Mouse (Mus musculus) thymus, adult 2 months (tissue): ENCODE data around the gene Fblim1. TPM values are rescaled to one million over a fixed set of nuclear protein-coding genes. Genes with fewer than 3 reads are reported as not detected.

Experiments
- DNase-seq: peaks from one replicate; pipeline ENCODE4 v3.0.0; 2021
- H3K27ac ChIP-seq: fragments of 200-500 bp; 2 replicates; pipeline ENCODE4 v1.5.1; 2012; ENCODE audit warnings: low read length, control low read depth; ENCODE audit not compliant: control insufficient read depth, insufficient read depth
- H3K27me3 ChIP-seq: fragments of 200-500 bp; 2 replicates; pipeline ENCODE4 v1.6.1; 2012; ENCODE audit warnings: mild to moderate bottlenecking, low read length, moderate library complexity, mixed read lengths; ENCODE audit not compliant: control insufficient read depth, insufficient read depth
- H3K36me3 ChIP-seq: fragments of 200-500 bp; 2 replicates; pipeline ENCODE4 v1.6.1; 2012; ENCODE audit warnings: mild to moderate bottlenecking, low read length, moderate library complexity; ENCODE audit not compliant: control insufficient read depth, insufficient read depth
- H3K4me1 ChIP-seq: fragments of 200-500 bp; replicated peaks from 2 replicates; pipeline ENCODE4 v1.6.1; 2012; ENCODE audit warnings: low read length; ENCODE audit not compliant: control insufficient read depth, insufficient read depth
- H3K4me3 ChIP-seq: fragments of 200-500 bp; 2 replicates; pipeline ENCODE4 v1.5.1; 2012; ENCODE audit warnings: mild to moderate bottlenecking, low read length, control low read depth, moderate library complexity; ENCODE audit not compliant: control insufficient read depth, insufficient read depth
- CTCF ChIP-seq: fragments of 200-500 bp; IDR thresholded peaks from 2 replicates; pipeline ENCODE4 v1.5.1; 2012; ENCODE audit warnings: mild to moderate bottlenecking, control low read depth, low read length, moderate library complexity, borderline replicate concordance; ENCODE audit not compliant: control insufficient read depth, poor library complexity, insufficient read depth; ENCODE audit errors: extremely low read depth
- POLR2A ChIP-seq: fragments of 200-500 bp; IDR thresholded peaks from 2 replicates; pipeline ENCODE4 v1.6.1; 2012; ENCODE audit warnings: mild to moderate bottlenecking, low read length, control low read depth, moderate library complexity; ENCODE audit not compliant: control insufficient read depth, poor library complexity, insufficient read depth; ENCODE audit errors: extremely low read depth
- WGBS: fragments of 180-500 bp; shearing (Covaris S2); methylation state at CpG from one replicate; pipeline ENCODE4 v1.1.7; 2018; 5-methylcytosine and 5-hydroxymethylcytosine counted together
- polyA plus RNA-seq: library from polyadenylated mRNA; depleted of rRNA; stranded (reverse); fragments of >200 nt; gene quantifications from 2 replicates; pipeline ENCODE4 v1.2.3, GENCODE M21; 2012

Gene Fblim1
- polyA plus RNA-seq, 1 experiment = 16.2 TPM

DNA sequence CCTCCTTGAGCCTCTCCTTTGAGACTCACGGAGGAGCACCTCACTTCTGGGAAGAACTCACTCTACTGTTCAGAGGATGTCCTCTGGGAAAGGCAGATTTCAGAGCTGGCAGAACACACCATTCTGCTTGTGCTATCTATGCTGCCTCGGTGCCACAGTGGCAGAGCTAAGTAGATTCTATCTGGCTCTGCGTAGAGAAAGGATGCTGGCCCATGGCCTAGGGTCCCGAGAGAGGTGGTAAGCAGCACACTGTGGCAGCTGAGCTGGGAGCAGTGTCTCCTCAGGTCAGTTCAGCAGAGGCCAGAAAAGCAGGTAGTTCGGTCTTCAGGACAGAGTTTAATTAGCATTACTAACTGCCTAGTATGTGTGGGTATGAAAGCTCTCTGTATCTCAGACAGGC, 42.4 kb upstream of the Fblim1 start:
- H3K27ac ChIP-seq = no peak overlapping the region
- 93% methylated on average over 5 of the region's 5 CpGs for WGBS

GRCm38 (mm10) chr4:141647187-141647586, 41.3 kb upstream of the Fblim1 start:
- H3K27ac ChIP-seq = no peak overlapping the region
- H3K4me1 ChIP-seq = no peaks in the 10 kb centered on the region
- WGBS = 100% methylated on average over 3 of the region's 3 CpGs
- no peak overlapping the region for H3K4me3 ChIP-seq
- DNase-seq = no peak
- no peaks in the 10 kb centered on the region for H3K27me3 ChIP-seq
- TF ChIP-seq POLR2A = no peak
- TF ChIP-seq CTCF = no peak
- H3K36me3 ChIP-seq = no peaks in the 10 kb centered on the region

More for the DNA sequence above, 42.4 kb upstream of the Fblim1 start:
- TF ChIP-seq POLR2A (no peak), CTCF (no peak)
- Histone ChIP-seq H3K36me3 (no peaks in the 10 kb centered on the region), H3K4me1 (no peaks in the 10 kb centered on the region), H3K4me3 (no peak overlapping the region), H3K27me3 (no peaks in the 10 kb centered on the region)
- DNase-seq = no peak

- Histone ChIP-seq H3K36me3 (peaks cover 11% of the 10 kb centered on the region), H3K27ac (no peak overlapping the region), H3K4me1 (no peaks in the 10 kb centered on the region), H3K27me3 (no peaks in the 10 kb centered on the region), H3K4me3 (no peak overlapping the region)
- TF ChIP-seq CTCF = no peak
- 95% methylated on average over 8 of the region's 8 CpGs for WGBS
- no peak for DNase-seq
Observed at GRCm38 (mm10) chr4:141645988-141646387, 40.1 kb upstream of the Fblim1 start.

GRCm38 (mm10) chr4:141643118-141643855, 37.4 kb upstream of the Fblim1 start:
- 80% methylated on average over 7 of the region's 7 CpGs for WGBS
- H3K27ac ChIP-seq = no peak overlapping the region; the same call in 1 of the 2 replicates
- TF ChIP-seq POLR2A (no peak), CTCF (no peak)
- DNase-seq = no peak
- peaks cover 13% of the 10 kb centered on the region for H3K36me3 ChIP-seq
- H3K4me3 ChIP-seq = no peak overlapping the region
- no peaks in the 10 kb centered on the region for H3K27me3 ChIP-seq
- no peaks in the 10 kb centered on the region for H3K4me1 ChIP-seq

- H3K27me3 ChIP-seq = no peaks in the 10 kb centered on the region
- H3K27ac ChIP-seq = no peak overlapping the region
- H3K36me3 ChIP-seq = peaks cover 13% of the 10 kb centered on the region
- DNase-seq = no peak
- H3K4me1 ChIP-seq = no peaks in the 10 kb centered on the region
- H3K4me3 ChIP-seq = no peak overlapping the region
- TF ChIP-seq POLR2A = no peak
- no peak for TF ChIP-seq CTCF
- 97% methylated on average over 25 of the region's 25 CpGs for WGBS
Observed at GRCm38 (mm10) chr4:141641961-141642811, 36.3 kb upstream of the Fblim1 start.

GRCm38 (mm10) chr4:141641353-141641771, 35.5 kb upstream of the Fblim1 start:
- DNase-seq = no peak
- H3K27ac ChIP-seq = no peak overlapping the region
- no peak overlapping the region for H3K4me3 ChIP-seq
- TF ChIP-seq POLR2A = no peak
- no peak for TF ChIP-seq CTCF
- no peaks in the 10 kb centered on the region for H3K27me3 ChIP-seq
- H3K4me1 ChIP-seq = no peaks in the 10 kb centered on the region
- 89% methylated on average over 7 of the region's 7 CpGs for WGBS
- H3K36me3 ChIP-seq = peaks cover 13% of the 10 kb centered on the region

DNA sequence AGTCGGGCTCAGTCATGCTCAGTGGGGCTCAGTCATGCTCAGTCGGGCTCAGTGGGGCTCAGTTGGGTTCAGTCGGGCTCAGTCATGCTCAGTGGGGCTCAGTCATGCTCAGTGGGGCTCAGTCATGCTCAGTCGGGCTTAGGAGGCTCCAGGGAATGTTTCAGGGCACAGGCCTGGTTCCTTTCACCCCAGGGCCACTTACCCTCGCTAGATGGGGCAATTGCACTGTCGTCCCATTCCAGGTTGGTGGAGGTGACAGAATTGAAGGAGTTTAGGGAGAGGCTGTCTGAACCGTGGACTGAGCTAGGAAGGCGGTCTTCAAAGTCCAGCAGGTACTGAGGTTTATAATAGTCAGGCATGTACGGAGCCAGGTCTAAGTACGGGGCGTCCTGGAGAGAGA, 33.6 kb upstream of the Fblim1 start:
- H3K4me3 ChIP-seq = no peak overlapping the region
- no peak overlapping the region for H3K27ac ChIP-seq
- H3K4me1 ChIP-seq = no peaks in the 10 kb centered on the region
- 91% methylated on average over 11 of the region's 11 CpGs for WGBS
- H3K27me3 ChIP-seq = no peaks in the 10 kb centered on the region
- TF ChIP-seq CTCF (no peak), POLR2A (no peak)
- no peak for DNase-seq
- H3K36me3 ChIP-seq = peaks cover 13% of the 10 kb centered on the region
